Mouse (Mus musculus): Measurements from ENCODE around the gene Tapbp. TPM values are rescaled to one million over a fixed set of nuclear protein-coding genes. Genes with fewer than 3 reads are reported as not detected.
"Not testable (repeated sequence)": the region's sequence is repeated elsewhere in the genome, so short reads cannot be mapped to it uniquely, and the experiment has no call there.

Gene Tapbp
- polyA plus RNA-seq (2011; ENCODE audit: insufficient read depth, insufficient read length, low read depth, missing spikeins), result 81.0 and 97.3 TPM in 2 replicates

DNA sequence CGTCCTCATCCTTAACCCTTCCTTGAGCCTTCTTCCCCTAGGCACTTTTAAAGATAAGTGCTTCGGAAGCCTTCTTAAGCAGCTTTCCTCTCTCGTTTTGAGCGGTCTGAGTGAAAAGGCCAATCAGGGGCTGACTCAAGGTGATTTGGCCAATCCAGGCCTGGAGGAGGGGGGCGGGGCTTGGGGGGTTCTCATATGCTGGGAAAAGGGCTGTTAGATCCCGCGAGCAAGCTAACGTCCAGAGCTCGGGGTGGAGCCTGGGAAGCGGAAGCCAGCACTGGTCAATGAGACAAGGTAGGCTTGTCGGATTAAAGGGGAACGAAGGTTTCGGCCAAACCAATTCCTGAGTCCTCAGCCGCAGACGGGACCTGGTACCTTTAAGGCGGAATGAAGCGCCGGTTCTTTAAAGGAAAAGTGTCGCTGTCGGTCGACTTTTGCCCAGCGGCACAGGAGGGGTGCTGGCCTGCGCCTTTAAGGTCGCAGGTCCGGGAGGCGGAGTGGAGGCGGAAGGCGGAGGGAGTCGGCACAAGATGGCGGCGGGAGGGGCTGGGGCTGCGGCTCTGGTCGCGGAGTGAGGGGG is at the start of gene Tapbp, which contains the start of gene Zbtb22:
Gene Tapbp, plus strand, starts transcription at position 229 of the 580 bp plus-strand sequence.
Gene Zbtb22, plus strand, starts transcription at position 234 of the 580 bp plus-strand sequence.
- TF ChIP-seq CTCF (IDR thresholded peaks at IDR 0.05; ENCODE audit: low read depth, low read length) (no peak), EP300 (IDR thresholded peaks at IDR 0.05; ENCODE audit: insufficient read depth, low read depth, low read length) (0 out of 2 replicates have a peak, but pooled peaks have one; percentile 24), POLR2A (IDR thresholded peaks at IDR 0.05; ENCODE audit: insufficient read depth, low read length) (peak; percentile 4)
- Histone ChIP-seq H3K27ac (ENCODE audit: insufficient read depth, low read length) (peak within 1 kb of the TSS; percentile 79), H3K4me1 (ENCODE audit: control insufficient read depth, insufficient read depth, low read length) (peaks cover 1% of the 10 kb centered on the region), H3K4me3 (ENCODE audit: low read depth, low read length) (peak within 1 kb of the TSS; percentile 85), H3K27me3 (ENCODE audit: control insufficient read depth, insufficient read depth, low read length, poor library complexity, severe bottlenecking) (no peaks in the 10 kb centered on the region), H3K9me3 (replicated peaks; ENCODE audit: control insufficient read depth, insufficient read depth, low read length, poor library complexity, severe bottlenecking) (no peaks in the 10 kb centered on the region), H3K36me3 (ENCODE audit: control insufficient read depth, insufficient read depth, low read length, poor library complexity, severe bottlenecking) (peaks cover 26% of the 10 kb centered on the region), H3K9ac (ENCODE audit: low read depth, poor library complexity, severe bottlenecking) (peak within 1 kb of the TSS; percentile 82)

DNA sequence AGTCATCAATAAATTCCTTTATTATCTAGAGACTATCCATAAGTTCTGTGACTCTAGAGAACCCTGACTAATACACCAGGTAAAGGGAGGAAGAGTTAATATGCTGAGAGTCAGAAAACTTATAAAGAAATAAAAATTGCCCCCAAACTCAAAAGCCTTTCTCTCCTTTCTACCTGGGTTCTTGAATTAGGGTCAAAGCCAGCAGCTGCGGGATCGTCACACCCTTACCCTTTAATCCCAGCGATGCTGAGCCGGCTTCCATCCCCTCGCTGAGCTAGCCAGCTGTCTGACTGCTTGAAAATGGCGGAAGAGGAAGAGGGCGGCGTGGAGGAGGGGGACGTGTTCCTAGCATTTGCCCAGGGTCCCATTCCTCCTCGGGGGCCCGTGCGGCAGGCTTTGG is 42.2 kb upstream of the Tapbp start, which contains the start of gene Gm7029:
Gene Gm7029, plus strand, starts transcription at position 301 of the 400 bp plus-strand sequence.
- H3K4me1 ChIP-seq (ENCODE audit: control insufficient read depth, insufficient read depth, low read length); H3K4me3 ChIP-seq (ENCODE audit: low read depth, low read length); H3K27ac ChIP-seq (ENCODE audit: insufficient read depth, low read length); H3K9me3 ChIP-seq (replicated peaks; ENCODE audit: control insufficient read depth, insufficient read depth, low read length, poor library complexity, severe bottlenecking); H3K27me3 ChIP-seq (ENCODE audit: control insufficient read depth, insufficient read depth, low read length, poor library complexity, severe bottlenecking); H3K9ac ChIP-seq (ENCODE audit: low read depth, poor library complexity, severe bottlenecking): not testable (repeated sequence)
- H3K36me3 ChIP-seq (ENCODE audit: control insufficient read depth, insufficient read depth, low read length, poor library complexity, severe bottlenecking), result peaks cover 13% of the 10 kb centered on the region

DNA sequence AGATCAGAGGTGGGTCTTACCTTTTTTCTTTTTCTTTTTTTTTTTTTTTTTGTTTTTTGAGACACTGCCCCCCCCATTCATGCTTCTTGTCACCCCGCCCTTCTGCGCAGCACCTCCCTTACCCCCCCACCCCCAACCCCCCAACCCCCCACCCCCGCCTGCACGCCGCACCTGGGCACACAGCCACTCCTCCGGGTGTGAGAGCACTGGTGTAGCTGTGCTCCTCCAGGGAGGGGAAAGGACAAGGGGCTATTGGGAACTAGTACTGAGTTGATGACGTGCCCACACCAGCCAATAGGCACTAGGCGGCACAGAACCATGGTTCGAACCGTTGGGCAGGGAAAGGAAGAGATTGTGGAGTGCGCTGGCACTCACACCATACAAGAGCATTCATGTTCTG is 41.3 kb upstream of the Tapbp start:
- no peaks in the 10 kb centered on the region for H3K4me1 ChIP-seq (ENCODE audit: control insufficient read depth, insufficient read depth, low read length)
- H3K27me3 ChIP-seq (ENCODE audit: control insufficient read depth, insufficient read depth, low read length, poor library complexity, severe bottlenecking), result no peaks in the 10 kb centered on the region
- H3K36me3 ChIP-seq (ENCODE audit: control insufficient read depth, insufficient read depth, low read length, poor library complexity, severe bottlenecking), result peaks cover 16% of the 10 kb centered on the region
- no peak overlapping the region for H3K4me3 ChIP-seq (ENCODE audit: low read depth, low read length)
- no peak overlapping the region for H3K9ac ChIP-seq (ENCODE audit: low read depth, poor library complexity, severe bottlenecking)
- H3K27ac ChIP-seq (ENCODE audit: insufficient read depth, low read length), result no peak overlapping the region
- H3K9me3 ChIP-seq (replicated peaks; ENCODE audit: control insufficient read depth, insufficient read depth, low read length, poor library complexity, severe bottlenecking), result no peaks in the 10 kb centered on the region
- no peak for TF ChIP-seq CTCF (IDR thresholded peaks at IDR 0.05; ENCODE audit: low read depth, low read length)

DNA sequence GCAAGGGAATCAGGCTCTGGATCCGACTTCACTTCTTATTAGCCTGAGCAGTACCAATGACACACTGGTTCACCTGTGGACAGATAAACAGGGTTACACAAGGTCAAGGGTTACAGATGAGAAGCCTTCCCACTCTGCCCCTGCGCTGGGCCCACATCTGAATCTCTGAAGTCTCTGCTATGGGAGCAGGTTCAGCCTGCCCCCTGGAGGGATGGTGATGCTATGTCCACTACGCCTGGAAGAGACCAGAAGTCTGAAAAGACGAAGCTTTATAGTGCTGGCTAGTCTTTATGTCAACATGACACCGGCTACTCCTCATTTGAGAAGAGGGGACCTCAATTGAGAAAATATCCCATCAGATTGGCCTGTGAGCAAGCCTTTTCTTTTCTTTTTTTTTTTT is 39.9 kb upstream of the Tapbp start:
- not testable (repeated sequence) for H3K27me3 ChIP-seq (ENCODE audit: control insufficient read depth, insufficient read depth, low read length, poor library complexity, severe bottlenecking); H3K27ac ChIP-seq (ENCODE audit: insufficient read depth, low read length); H3K4me1 ChIP-seq (ENCODE audit: control insufficient read depth, insufficient read depth, low read length); H3K9ac ChIP-seq (ENCODE audit: low read depth, poor library complexity, severe bottlenecking); H3K4me3 ChIP-seq (ENCODE audit: low read depth, low read length); H3K9me3 ChIP-seq (replicated peaks; ENCODE audit: control insufficient read depth, insufficient read depth, low read length, poor library complexity, severe bottlenecking)
- peak; percentile 45 for TF ChIP-seq CTCF (IDR thresholded peaks at IDR 0.05; ENCODE audit: low read depth, low read length)
- H3K36me3 ChIP-seq (ENCODE audit: control insufficient read depth, insufficient read depth, low read length, poor library complexity, severe bottlenecking), result peaks cover 27% of the 10 kb centered on the region

DNA sequence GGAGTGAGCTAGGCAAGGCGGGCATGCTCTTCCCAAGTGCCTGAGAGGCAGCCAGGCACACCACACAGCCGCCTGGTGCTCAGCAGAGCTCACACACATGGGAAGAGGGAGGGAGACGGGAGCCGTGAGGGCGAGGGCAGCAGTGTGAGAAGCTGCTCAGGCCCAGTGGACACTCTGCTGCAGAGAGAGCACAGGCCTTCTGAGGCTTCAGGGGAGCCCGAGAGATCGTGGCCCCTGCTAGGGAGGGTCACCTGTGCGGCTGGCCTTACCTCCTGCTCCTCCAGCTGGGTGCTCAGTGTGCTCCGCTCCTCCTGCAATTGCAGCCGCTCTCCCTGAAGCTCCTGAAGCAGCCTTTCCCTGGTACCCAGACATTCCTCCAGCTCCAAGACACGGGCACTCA is 31.4 kb upstream of the Tapbp start:
- H3K9ac ChIP-seq (ENCODE audit: low read depth, poor library complexity, severe bottlenecking); H3K9me3 ChIP-seq (replicated peaks; ENCODE audit: control insufficient read depth, insufficient read depth, low read length, poor library complexity, severe bottlenecking); H3K27ac ChIP-seq (ENCODE audit: insufficient read depth, low read length); H3K4me3 ChIP-seq (ENCODE audit: low read depth, low read length); H3K4me1 ChIP-seq (ENCODE audit: control insufficient read depth, insufficient read depth, low read length); H3K27me3 ChIP-seq (ENCODE audit: control insufficient read depth, insufficient read depth, low read length, poor library complexity, severe bottlenecking): not testable (repeated sequence)
- H3K36me3 ChIP-seq (ENCODE audit: control insufficient read depth, insufficient read depth, low read length, poor library complexity, severe bottlenecking), result peaks cover 45% of the 10 kb centered on the region

DNA sequence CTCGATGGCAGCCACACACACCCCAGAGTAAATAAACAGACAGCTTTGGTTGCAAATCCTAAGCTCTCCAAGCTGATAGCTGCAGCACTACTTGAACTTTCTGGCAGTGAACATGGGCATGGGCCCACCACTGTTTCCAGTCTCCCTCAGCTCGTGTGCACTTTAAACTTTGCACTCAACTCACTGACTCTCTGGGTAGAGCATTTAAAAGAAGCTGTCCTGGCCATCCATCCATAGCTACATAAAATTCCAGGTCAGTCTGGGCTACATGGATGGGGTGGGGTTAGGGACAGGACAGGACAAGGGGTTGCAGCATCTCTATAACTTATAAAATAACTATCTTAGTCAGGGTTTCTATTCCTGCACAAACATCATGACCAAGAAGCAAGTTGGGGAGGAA is 27.9 kb upstream of the Tapbp start:
- not testable (repeated sequence) for H3K27me3 ChIP-seq (ENCODE audit: control insufficient read depth, insufficient read depth, low read length, poor library complexity, severe bottlenecking); H3K4me3 ChIP-seq (ENCODE audit: low read depth, low read length); H3K9me3 ChIP-seq (replicated peaks; ENCODE audit: control insufficient read depth, insufficient read depth, low read length, poor library complexity, severe bottlenecking); H3K27ac ChIP-seq (ENCODE audit: insufficient read depth, low read length); H3K4me1 ChIP-seq (ENCODE audit: control insufficient read depth, insufficient read depth, low read length); H3K9ac ChIP-seq (ENCODE audit: low read depth, poor library complexity, severe bottlenecking)
- peaks cover 27% of the 10 kb centered on the region for H3K36me3 ChIP-seq (ENCODE audit: control insufficient read depth, insufficient read depth, low read length, poor library complexity, severe bottlenecking)

DNA sequence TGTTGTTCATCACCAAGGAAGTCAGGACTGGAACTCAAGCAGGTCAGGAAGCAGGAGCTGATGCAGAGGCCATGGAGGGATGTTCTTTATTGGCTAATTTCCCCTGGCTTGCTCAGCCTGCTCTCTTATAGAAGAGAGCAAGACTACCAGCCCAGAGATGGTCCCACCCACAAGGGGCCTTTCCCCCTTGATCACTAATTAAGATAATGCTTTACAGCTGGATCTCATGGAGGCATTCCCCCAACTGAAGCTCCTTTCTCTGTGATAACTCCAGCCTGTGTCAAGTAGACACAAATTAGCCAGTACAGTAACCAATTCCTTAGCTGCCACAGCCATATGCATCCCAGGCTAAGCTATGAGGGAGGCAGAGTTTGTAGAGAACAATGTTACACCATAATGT is 27.5 kb upstream of the Tapbp start:
- not testable (repeated sequence) for H3K4me1 ChIP-seq (ENCODE audit: control insufficient read depth, insufficient read depth, low read length); H3K4me3 ChIP-seq (ENCODE audit: low read depth, low read length)

DNA sequence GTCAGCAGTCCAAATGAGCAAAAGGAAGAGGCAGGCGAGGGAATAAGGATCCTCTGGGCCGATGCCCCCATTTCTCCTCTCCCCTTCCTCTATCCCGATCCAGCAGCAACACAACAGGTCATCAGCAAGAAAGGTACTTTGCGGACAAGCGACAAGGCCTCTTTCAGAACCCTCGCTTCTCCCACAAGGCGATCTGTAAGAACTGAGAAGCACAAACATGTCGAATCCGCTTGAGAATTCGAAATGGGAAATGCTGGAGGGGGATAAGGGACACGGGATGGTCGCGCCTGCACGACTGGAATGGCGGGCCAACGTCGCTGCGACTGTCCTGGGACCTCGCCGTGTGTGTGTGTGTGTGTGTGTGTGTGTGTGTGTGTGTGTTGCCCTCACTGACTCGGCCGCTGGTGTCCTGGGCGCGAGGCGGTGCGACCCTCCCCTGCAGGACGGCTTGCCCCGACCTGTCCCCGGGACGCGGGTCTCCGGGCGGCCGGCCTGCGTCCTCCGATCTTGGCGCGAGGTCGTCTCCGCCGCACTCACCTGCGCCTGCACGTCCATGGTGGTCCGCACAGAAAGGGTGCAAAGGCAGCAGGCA is 25.7 kb upstream of the Tapbp start:
- not testable (repeated sequence) for H3K27me3 ChIP-seq (ENCODE audit: control insufficient read depth, insufficient read depth, low read length, poor library complexity, severe bottlenecking)

More for the DNA sequence above, 27.5 kb upstream of the Tapbp start:
- H3K36me3 ChIP-seq (ENCODE audit: control insufficient read depth, insufficient read depth, low read length, poor library complexity, severe bottlenecking), result peaks cover 27% of the 10 kb centered on the region
- not testable (repeated sequence) for H3K9ac ChIP-seq (ENCODE audit: low read depth, poor library complexity, severe bottlenecking); H3K27ac ChIP-seq (ENCODE audit: insufficient read depth, low read length); H3K27me3 ChIP-seq (ENCODE audit: control insufficient read depth, insufficient read depth, low read length, poor library complexity, severe bottlenecking); H3K9me3 ChIP-seq (replicated peaks; ENCODE audit: control insufficient read depth, insufficient read depth, low read length, poor library complexity, severe bottlenecking)

More for the DNA sequence above, 25.7 kb upstream of the Tapbp start:
- not testable (repeated sequence) for H3K4me1 ChIP-seq (ENCODE audit: control insufficient read depth, insufficient read depth, low read length); H3K9me3 ChIP-seq (replicated peaks; ENCODE audit: control insufficient read depth, insufficient read depth, low read length, poor library complexity, severe bottlenecking)
- H3K4me3 ChIP-seq (ENCODE audit: low read depth, low read length), result peak overlapping the region; percentile 70
- H3K9ac ChIP-seq (ENCODE audit: low read depth, poor library complexity, severe bottlenecking), result peak overlapping the region; percentile 69
- peak overlapping the region; percentile 23 for H3K27ac ChIP-seq (ENCODE audit: insufficient read depth, low read length)
- peaks cover 20% of the 10 kb centered on the region for H3K36me3 ChIP-seq (ENCODE audit: control insufficient read depth, insufficient read depth, low read length, poor library complexity, severe bottlenecking)

Measured in ES-Bruce4 (cell line).